Mouse (Mus musculus): ENCODE data around the gene Erp29. TPM values are rescaled to one million over a fixed set of nuclear protein-coding genes. Genes with fewer than 3 reads are reported as not detected.
A peak's percentile ranks its signal among the peaks of the same experiment; 100 is the strongest.

The Erp29 gene
- total and polyA plus RNA-seq, 3 experiments, result 36.8 to 113 (median 85.4) TPM

DNA sequence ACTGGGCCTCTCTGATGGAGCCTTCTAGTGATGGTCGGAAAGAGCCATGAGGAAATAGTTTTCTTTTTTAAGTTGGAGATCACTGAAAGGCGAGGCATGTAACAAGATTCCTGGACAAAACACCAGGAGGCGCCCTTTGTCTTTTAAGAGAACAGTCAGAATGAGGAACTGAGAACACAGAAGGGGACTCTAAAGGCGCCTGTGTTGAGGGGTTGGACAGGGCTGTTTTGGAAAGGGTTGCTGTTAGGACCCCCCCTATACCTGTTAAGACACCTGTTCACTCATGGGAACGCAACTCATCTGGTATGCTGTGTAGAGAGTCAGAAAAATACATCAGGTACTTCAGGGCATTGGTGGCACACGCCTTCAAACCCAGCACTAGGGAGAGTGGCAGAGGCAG is 2.3 kb downstream of the Erp29 start:
- peak; percentile 52 for DNase-seq

DNA sequence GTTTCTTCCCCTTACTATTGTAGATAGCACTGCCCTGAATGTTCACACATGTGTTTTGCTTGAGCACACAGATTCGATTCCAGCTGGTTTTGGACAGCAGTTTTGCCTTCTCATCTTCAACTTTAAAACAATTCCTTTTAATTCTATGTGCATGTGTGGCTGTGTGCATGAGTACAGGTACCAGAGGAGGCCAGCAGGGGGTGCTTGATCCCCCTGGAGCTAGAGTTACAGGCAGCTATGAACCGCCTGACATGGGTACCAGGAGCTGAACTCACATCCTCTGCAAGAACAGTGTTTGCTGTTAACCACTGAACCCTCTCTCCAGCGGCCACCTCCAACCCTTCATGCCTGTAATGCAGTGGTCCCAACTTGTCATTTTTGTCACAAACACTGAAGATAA is 3.9 kb downstream of the Erp29 start:
- no peak for DNase-seq

DNA sequence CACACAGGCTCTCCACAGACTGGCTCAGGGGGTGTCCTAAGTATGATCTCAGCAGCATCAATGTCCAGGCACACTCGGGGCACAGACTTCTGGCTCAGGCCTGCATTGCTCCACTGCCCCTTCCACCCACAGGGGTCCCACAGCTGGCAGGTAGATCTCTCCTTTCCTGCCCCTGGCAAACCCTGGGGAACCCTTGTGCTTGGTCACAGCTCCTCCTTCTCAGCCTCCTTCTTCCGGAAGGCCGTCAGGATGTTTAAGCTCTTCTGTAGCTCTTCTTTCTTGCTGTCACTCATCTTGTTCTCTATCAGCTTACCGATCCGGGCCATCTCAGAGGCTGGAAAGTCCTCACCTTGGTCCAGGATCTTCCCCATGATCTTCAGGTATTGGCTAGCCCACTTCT is 7.4 kb downstream of the Erp29 start:
- no peak for DNase-seq

DNA sequence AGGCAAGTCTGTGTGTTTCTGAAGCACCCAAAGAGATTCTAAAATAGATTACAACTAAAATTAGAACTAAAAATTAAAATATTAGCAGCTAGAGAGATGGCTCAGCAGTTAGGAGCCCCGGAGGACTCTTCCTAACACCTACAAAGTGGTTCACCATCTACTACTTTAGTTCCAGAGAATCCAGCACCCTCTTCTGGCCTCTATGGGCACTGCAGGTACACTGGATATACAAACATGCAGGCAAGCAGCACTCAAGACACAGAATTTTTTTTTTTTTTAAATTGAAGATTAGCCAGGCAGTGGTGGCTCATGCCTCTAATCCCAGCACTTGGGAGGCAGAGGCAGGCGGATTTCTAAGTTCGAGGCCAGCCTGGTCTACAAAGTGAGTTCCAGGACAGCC is 8.8 kb downstream of the Erp29 start:
- DNase-seq, result no peak

DNA sequence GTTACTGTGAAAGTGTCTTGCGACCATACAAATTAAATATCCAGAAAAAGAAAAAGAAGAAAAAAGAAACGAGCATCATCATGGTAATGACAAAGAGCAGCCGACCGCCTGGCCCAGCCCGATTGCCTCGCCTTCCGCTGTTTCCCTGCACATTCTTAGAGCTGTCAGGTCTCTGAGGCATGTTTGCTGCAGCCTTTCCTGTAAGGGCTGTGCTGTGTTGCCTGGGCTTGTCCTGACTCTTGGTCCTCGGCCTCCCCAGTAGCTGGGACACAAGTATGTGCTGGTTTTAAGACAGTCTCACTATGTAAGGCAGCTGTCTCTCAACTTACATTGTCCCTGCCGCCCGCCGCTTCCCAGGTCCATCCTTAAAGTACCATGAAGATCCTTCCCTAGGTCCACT is 13.6 kb downstream of the Erp29 start:
- no peak for DNase-seq

DNA sequence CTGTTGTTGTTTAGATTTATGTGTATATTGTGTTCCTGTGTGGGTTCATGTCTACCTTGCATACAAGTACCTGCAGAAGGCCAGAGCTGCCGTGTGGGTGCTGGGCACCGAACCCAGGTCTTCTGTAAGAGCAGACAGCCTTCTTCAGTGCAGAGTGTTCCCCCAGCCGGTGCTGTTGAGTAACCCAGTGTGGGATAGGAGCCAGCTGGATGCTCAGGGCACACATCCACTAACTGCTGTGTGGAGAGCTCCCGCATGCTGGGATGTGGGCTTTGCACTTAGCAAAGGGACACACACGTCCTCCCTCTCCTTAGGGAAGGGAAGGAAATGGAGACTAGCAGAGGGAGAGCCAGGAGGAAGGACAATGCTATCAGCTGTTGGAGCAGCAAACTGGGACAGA is 14.2 kb downstream of the Erp29 start:
- DNase-seq, result peak; percentile 76

GRCm38 (mm10) chr5:121428954-121429353 is 23.4 kb downstream of the Erp29 start:
- DNase-seq, result no peak

DNA sequence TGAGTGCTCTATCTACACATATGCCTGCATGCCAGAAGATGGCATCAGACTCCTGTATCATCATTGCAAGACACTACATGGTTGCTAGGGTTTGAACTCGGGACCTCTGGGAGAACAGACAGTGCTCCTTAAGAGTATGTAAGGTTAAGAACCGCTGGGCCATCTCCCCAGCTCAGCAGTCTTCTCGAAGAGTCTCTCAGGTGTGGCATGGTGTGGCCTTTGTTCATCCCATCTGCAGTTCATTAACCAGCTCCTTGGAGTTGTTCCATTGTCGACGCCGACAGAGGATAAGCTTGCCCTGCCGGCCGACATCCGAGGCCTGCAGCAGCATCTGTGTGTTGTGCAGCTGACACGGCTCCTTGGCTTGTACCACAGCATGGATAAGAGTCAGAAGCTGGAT is 29.0 kb downstream of the Erp29 start:
- DNase-seq, result no peak

GRCm38 (mm10) chr5:121422787-121423186 is 29.5 kb downstream of the Erp29 start:
- DNase-seq, result no peak

DNA sequence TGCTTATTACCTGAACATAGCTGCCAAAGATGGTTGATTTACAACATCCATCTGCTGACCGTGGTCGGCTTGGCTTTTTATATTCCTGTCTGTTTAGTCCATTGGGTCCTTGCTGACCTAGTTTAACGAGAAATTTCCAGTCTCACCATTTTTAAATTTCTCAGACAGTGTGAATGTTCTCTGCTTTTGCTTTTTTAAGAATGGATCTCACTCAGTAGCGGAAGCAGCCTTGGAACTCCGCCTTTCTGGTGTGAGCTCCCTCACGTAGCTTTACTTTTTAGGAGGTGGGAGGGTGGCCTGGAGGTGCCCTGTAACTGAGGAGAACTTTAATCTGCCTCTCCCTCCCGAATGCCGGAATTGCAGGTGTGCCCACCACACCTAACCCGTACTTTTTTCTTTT is 31.6 kb downstream of the Erp29 start:
- no peak for DNase-seq

DNA sequence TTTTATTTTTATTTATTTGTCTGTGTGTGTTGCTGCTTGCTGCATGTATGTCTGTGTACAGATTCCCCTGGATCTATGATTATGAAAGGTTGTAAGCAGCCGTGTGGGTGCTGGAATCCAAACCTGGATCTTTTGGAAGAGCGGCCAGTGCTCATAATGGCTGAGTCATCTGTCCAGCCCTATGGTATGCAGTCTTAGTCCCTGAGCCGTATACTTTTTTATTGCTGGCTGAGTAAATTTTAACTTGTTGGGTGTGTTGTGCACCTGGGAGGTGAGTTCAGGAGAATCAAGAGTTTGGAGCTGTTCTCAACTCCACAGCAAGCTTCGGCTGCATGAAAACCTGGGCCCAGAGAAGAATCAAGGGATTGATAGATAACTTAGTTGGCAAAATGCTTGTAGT is 41.3 kb downstream of the Erp29 start:
- DNase-seq, result no peak

- DNase-seq, result peak; percentile 40
Measured at GRCm38 (mm10) chr5:121407856-121408255, 44.5 kb downstream of the Erp29 start.

GRCm38 (mm10) chr5:121400849-121401248 is 51.5 kb downstream of the Erp29 start:
- no peak for DNase-seq

- DNase-seq, result no peak
Measured at GRCm38 (mm10) chr5:121400064-121400463, 52.2 kb downstream of the Erp29 start.

DNA sequence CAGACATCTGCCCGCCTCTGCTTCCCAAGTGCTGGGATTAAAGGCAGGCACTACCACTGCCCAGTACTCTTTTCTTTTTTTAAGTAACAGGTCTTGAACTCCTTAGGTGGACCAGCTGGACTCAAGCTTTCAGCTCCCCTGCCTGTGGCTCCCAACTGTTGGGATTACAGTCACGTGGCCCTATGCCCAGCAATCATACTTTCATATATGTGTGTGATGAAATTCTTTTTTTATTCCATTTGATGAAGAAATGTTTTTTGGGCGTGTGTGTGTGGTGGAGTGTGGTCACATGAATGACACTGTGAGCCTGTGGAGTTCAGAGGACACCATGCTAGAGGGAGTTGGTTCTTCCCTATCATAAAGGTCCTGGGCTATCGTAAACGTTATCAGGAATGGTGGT is 52.8 kb downstream of the Erp29 start:
- DNase-seq, result no peak

DNA sequence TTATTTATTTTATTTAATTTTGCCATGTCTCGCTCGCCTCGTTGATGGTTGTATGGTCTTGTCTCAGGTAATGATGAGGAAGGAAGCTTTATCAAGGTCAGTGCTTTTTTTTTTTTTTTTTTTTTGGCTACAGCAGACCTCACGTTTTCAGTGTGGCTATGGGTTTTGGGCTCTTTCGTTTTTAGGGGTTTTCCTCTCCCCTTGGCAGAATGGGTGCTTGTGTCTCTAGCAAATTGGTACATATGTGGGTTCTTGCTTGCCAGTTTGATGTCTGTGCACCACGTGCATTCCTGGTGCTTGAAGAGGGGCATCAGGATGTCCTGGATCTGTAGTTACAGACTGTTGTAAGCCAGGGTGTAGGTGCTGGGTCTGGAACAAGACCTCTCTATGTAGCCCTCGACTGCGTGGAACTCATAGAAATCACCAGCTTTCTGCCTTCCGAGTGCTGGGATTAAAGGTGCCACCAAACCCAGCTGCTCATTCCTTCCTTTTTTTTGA is 53.3 kb downstream of the Erp29 start:
- DNase-seq, result no peak

- no peak for DNase-seq
Measured at GRCm38 (mm10) chr5:121398146-121398964, 54.0 kb downstream of the Erp29 start.

- peak; percentile 97 for DNase-seq
Measured at GRCm38 (mm10) chr5:121397187-121398145, 54.8 kb downstream of the Erp29 start, which contains the start of gene Naa25. Gene Naa25, plus strand, starts transcription at chr5:121397936.

DNA sequence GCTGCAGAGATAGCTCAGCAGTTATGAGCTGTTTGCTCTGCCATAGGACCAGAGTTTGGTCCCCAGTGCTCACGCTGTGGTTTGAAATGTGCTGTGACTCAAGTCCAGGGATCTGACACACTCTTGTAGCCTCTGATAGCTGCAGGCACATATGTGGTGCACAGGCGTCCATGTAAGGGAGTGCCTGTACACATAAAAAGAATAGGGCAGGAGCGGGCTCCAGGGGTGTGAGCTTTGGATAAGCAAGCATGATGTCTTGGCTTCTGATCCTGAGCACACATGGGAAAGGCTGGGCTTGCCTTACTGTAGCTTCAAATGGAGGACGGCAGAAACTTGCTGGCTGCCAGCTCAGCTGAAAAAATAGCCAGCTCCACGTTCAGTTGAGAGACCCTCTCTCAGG is 56.7 kb downstream of the Erp29 start:
- DNase-seq, result no peak

GRCm38 (mm10) chr5:121393402-121393801 is 58.9 kb downstream of the Erp29 start:
- no peak for DNase-seq

DNA sequence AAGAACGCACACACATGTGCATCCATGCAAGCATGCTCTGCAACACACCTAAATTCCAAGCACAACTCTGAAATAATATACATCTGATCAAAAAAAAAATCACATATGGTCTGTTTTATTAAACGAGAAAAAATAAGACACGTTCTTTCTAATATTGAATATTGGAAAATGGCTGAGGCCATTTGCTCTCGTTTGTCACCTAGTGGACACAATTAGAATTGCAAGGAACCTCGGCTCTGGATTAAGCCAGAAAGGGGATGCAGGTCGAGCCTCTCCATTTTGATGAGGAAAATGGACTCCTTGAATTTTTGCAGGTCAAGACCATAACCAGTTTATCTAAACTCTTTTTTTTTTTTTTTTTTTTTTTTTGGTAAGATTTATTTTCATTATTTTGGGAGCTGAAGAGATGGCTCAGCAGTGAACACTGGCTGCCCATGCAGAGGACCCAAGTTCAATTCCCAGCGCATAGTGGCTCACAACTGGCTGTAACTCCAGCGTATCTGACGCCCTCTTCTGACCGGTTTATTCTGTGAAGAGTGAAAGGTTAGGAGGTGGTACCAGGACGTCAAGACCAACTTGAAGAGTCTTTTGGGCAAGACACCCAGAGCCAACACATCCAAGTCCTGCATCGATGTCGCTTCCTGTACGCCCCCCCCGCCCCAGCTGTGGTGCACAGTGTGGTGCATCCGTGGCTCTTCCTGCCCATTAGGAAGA is 59.5 kb downstream of the Erp29 start:
- DNase-seq, result peak; percentile 32

- no peak for DNase-seq
Measured at GRCm38 (mm10) chr5:121389691-121390090, 62.6 kb downstream of the Erp29 start.

Measured in adrenal gland, adult 2 months (tissue).